Mouse (Mus musculus): ENCODE results near the gene Nab1. TPM values are rescaled to one million over a fixed set of nuclear protein-coding genes. Genes with fewer than 3 reads are reported as not detected.

Gene Nab1
- polyA plus RNA-seq, 1 experiment from 2014 or later, result 3.8 TPM

DNA sequence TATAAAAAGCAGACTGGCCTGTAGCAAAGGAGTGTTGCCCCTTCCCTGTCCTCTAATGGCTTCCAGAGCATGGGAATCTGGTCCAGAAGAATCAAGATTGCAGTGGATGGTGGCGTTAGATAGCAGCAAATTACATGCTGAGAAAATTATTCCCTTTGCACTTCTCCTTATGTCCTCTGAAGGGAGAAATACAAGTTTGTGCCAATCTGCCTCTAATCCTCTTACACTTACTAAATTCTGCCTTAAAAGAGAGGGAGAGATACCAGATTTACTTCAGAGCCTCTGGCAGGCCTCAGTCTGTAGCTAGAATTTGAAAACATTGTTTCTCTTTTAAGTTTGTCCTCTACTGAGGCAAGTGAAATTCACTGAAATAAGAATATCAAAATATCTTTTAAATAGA is 5.7 kb upstream of the Nab1 start:
- DNase-seq (ENCODE audit: extremely low spot score, low spot score), result no peak
- no peaks in the 10 kb centered on the region for H3K4me1 ChIP-seq
- 0 out of 2 replicates have a peak, but pooled peaks cover 9% of the 10 kb centered on the region for H3K27me3 ChIP-seq (ENCODE audit: poor library complexity, severe bottlenecking)
- H3K36me3 ChIP-seq (replicated peaks), result no peaks in the 10 kb centered on the region
- no peak overlapping the region for H3K27ac ChIP-seq
- H3K4me3 ChIP-seq, result no peak overlapping the region
- H3K9me3 ChIP-seq, result no peaks in the 10 kb centered on the region
- WGBS, result 68% methylated on average over 1 of the region's 1 CpGs

DNA sequence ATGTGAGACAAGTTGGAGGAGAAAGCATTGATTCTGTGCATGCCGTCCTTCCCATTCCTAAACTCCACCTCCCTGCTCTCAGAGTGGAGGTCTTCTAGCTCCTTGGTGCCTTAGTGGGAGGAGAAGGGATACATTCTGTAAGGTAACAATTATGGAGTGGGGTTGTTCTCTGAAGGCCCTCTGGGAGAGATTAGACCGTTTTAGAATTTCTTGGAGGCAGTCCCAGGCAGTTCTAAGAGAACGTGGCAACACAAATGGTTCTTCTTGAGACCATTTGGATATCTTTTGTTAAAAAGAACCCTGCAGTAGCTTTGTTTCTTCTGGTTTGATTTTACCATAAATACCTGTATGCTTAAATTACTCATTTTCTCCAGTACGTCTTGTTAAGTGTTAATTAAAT is 1.8 kb upstream of the Nab1 start:
- no peak for DNase-seq (ENCODE audit: extremely low spot score, low spot score)
- WGBS, result 73% methylated on average over 4 of the region's 4 CpGs

DNA sequence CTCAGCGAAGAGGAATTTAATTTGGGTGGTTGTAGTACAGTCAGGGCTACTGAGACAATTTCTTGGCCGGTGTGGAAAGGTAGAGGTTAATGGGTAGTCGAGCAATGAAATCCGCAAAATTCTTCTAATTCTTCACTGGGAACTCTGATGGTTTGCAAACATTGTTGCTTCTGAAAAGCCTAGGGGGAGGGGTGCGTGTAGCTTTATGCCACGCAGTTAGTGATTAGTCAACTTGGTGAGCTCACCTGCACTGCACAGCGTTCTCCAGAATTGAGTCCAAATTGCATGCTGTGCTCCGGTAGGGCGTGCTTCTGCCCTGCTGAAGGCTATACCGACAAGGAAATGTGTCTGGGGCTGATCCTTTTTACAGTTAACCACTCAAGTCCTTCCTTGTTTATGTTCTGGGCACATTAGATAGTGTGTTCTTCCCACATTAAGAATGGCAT is 1.2 kb upstream of the Nab1 start:
- WGBS, result 73% methylated on average over 10 of the region's 10 CpGs

More for the DNA sequence above, 1.8 kb upstream of the Nab1 start:
- no peaks in the 10 kb centered on the region for H3K9me3 ChIP-seq
- no peak overlapping the region for H3K4me3 ChIP-seq
- peaks cover 12% of the 10 kb centered on the region for H3K4me1 ChIP-seq
- no peaks in the 10 kb centered on the region for H3K36me3 ChIP-seq (replicated peaks)
- H3K27ac ChIP-seq, result no peak overlapping the region
- peaks cover 35% of the 10 kb centered on the region for H3K27me3 ChIP-seq (ENCODE audit: poor library complexity, severe bottlenecking)

DNA sequence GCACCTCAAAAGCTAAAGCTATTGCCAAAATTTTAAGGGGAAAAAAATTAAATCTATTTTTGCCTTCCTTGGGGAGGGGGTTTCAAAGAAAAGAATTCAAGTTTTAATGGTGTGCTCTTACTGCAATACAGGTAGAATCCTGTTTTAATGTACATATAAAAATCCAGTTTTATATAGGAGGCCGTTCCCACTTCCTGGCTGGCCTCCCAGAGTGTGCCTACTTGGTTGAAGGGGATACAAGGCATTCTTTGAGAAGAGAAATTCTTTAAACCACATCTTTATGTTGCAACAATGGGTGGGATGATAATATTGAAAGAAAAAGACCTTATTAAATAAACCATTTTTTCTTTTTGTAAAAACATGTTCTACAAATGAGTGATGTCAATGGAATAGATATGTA is 611 bp upstream of the Nab1 start:
- Histone ChIP-seq H3K4me1 (peaks cover 12% of the 10 kb centered on the region), H3K27me3 (ENCODE audit: poor library complexity, severe bottlenecking) (peaks cover 35% of the 10 kb centered on the region), H3K9me3 (no peaks in the 10 kb centered on the region), H3K27ac (no peak overlapping the region), H3K4me3 (peak overlapping the region; percentile 81; the same call in 1 of the 2 replicates), H3K36me3 (replicated peaks) (no peaks in the 10 kb centered on the region)
- DNase-seq (ENCODE audit: extremely low spot score, low spot score), result no peak
- 84% methylated on average over 1 of the region's 1 CpGs for WGBS

More for the DNA sequence above, 1.2 kb upstream of the Nab1 start:
- Histone ChIP-seq H3K4me3 (no peak overlapping the region), H3K4me1 (peaks cover 12% of the 10 kb centered on the region), H3K9me3 (no peaks in the 10 kb centered on the region), H3K36me3 (replicated peaks) (no peaks in the 10 kb centered on the region), H3K27me3 (ENCODE audit: poor library complexity, severe bottlenecking) (peaks cover 35% of the 10 kb centered on the region), H3K27ac (no peak overlapping the region)
- DNase-seq (ENCODE audit: extremely low spot score, low spot score), result no peak

DNA sequence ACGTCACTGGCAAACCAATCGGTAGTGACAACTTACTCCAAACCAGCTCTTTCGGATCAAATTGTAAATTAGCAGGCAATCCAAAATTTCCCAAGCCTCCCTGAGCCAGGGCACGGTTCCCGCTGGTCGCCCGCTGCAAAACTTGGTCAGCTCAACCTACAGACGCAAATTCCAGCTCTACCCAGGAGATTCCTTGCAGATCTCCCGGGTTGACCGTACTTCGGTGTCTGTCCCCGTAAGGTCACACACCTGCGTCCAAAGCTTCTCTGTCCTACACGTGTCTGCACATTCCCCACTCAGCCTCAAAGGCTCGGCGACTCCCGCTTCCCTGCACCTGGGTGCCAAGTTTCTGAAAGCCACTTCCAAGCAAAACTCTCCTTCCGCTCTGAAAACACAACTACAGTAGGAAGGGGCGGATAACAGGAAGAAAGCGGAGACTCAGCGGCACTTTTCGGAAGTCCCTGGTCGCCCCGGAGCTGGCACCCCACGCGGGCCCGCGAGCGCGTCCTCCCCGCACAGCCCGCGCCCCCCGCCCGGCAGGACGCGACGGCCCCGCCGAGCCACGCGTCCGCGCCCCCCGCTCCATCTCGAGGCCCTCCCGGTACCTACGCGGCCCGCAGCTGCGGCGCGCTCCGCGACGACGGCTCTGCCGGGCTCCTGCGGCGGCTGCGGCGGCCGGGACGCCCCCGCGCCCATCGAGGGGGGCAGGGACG is 722 bp downstream of the Nab1 start:
- H3K27ac ChIP-seq, result peak overlapping the region; percentile 88
- DNase-seq (ENCODE audit: extremely low spot score, low spot score), result peak; percentile 49
- H3K36me3 ChIP-seq (replicated peaks), result no peaks in the 10 kb centered on the region

DNA sequence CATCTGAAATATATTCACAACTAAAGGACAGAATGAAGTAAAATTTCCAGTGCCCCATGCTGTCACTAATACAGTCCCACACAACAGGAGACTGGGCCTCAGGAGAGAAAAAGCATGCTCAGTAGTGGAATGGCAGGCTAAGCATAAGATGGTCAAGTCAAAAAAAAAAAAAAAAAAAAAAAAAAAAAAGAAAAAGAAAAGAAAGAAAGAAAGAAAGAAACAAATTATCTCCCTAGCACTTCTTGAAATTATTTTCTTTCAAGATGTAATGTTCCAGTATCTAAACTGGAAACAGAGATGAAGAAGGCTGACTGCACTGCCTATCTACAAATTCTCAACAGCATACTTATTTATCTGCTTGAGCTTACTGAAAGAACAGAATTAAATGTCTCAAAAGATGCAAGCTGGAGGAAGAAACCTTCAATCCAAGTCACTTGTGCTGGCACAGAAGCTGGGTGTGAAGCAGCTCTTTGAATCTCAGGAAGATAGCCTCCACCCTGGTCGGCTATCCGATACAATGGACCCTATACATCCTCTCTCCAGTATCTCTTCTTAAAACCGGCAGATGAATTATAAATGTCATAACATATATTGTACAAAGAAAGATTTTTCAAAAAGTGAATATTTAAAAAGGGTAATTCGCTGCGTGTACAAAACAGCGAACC is 1.6 kb downstream of the Nab1 start:
- Histone ChIP-seq H3K4me1 (peaks cover 20% of the 10 kb centered on the region), H3K36me3 (replicated peaks) (no peaks in the 10 kb centered on the region), H3K27ac (no peak overlapping the region), H3K27me3 (ENCODE audit: poor library complexity, severe bottlenecking) (peaks cover 35% of the 10 kb centered on the region), H3K9me3 (no peaks in the 10 kb centered on the region), H3K4me3 (peak overlapping the region; percentile 81)
- DNase-seq (ENCODE audit: extremely low spot score, low spot score), result no peak
- WGBS, result 21% methylated on average over 6 of the region's 6 CpGs

More for the DNA sequence above, 722 bp downstream of the Nab1 start:
- under 1% methylated on average over 60 of the region's 68 CpGs for WGBS
- no peaks in the 10 kb centered on the region for H3K9me3 ChIP-seq
- peaks cover 35% of the 10 kb centered on the region for H3K27me3 ChIP-seq (ENCODE audit: poor library complexity, severe bottlenecking)
- peaks cover 20% of the 10 kb centered on the region for H3K4me1 ChIP-seq
- peak overlapping the region; percentile 81 for H3K4me3 ChIP-seq

DNA sequence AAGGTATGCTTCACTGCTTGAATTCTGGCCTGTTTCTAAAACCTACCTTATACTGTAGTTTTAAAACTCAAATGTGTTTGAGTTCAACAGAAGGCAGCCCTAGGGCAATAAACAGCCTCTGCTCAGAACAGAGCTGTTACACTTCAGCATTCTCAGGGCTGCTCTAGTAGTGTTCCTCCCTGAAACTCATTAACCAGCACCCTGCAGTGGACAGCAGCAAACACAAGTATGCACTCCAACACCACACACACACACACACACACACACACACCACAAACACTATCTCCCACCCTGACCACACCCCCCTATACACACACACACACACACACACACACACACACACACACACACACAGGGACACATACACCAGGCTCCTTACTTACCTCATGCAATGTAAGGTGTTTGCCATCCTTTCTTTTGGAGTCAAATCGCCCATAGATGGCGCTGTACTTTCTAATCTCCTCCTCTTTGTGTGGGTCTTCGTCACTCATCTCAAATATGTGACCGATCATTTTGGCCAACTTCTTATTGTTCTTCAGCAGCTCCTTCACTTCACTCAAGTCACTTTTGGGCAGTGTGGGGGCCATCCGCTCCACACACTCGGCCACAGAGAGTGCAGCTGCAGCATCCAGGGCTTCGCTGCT is 10.8 kb downstream of the Nab1 start:
- 67% methylated on average over 7 of the region's 7 CpGs for WGBS
- Histone ChIP-seq H3K9me3 (no peaks in the 10 kb centered on the region), H3K4me3 (no peak overlapping the region), H3K27me3 (ENCODE audit: poor library complexity, severe bottlenecking) (no peaks in the 10 kb centered on the region), H3K4me1 (no peaks in the 10 kb centered on the region), H3K27ac (no peak overlapping the region), H3K36me3 (replicated peaks) (no peaks in the 10 kb centered on the region)
- no peak for DNase-seq (ENCODE audit: extremely low spot score, low spot score)

DNA sequence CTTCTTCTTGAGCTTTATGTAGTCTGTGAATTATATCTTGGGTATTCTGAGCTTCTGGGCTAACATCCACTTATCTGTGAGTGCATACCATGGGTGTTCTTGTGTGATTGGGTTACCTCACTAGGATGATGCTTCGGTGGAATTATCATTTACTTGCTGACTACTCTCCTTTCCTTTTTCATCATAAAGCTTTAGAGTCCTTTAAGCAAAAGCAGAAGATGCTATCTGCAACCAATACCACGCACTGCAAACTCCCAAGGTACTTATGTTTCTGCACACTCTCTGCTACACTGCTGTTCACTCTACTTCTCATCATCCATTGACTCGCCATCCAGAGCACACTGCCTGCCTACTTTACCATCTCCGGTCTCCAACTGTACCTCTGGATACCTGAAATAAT is 15.5 kb downstream of the Nab1 start:
- Histone ChIP-seq H3K9me3 (no peaks in the 10 kb centered on the region), H3K27ac (no peak overlapping the region), H3K36me3 (replicated peaks) (no peaks in the 10 kb centered on the region), H3K27me3 (ENCODE audit: poor library complexity, severe bottlenecking) (no peaks in the 10 kb centered on the region), H3K4me1 (no peaks in the 10 kb centered on the region), H3K4me3 (no peak overlapping the region)
- no peak for DNase-seq (ENCODE audit: extremely low spot score, low spot score)
- WGBS, result 91% methylated on average over 4 of the region's 4 CpGs

DNA sequence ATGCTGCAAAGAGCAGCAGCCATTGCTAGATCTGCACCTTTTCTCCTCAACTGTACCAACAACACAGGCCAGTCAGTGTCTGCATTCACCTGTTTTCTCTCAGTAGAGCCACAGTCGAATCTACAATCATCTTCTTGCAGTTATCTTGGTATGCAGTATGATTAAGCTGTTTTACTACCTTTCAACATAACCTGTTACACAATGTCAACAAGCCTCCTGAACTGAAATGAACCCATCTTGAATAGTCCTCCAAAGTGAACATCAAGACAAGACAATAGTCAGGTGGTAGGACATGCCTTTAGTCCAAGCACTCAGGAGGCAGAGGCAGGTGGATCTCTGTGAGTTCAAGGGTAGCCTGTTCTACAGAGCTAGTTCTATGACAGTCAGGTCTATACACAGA is 26.2 kb downstream of the Nab1 start:
- Histone ChIP-seq H3K27ac (no peak overlapping the region), H3K9me3 (peaks cover 3% of the 10 kb centered on the region; the same call in 1 of the 2 replicates), H3K27me3 (ENCODE audit: poor library complexity, severe bottlenecking) (no peaks in the 10 kb centered on the region), H3K4me1 (peaks cover 9% of the 10 kb centered on the region; the same call in 1 of the 2 replicates), H3K4me3 (no peak overlapping the region), H3K36me3 (replicated peaks) (no peaks in the 10 kb centered on the region)
- WGBS, result 81% methylated on average over 1 of the region's 1 CpGs
- DNase-seq (ENCODE audit: extremely low spot score, low spot score), result no peak

DNA sequence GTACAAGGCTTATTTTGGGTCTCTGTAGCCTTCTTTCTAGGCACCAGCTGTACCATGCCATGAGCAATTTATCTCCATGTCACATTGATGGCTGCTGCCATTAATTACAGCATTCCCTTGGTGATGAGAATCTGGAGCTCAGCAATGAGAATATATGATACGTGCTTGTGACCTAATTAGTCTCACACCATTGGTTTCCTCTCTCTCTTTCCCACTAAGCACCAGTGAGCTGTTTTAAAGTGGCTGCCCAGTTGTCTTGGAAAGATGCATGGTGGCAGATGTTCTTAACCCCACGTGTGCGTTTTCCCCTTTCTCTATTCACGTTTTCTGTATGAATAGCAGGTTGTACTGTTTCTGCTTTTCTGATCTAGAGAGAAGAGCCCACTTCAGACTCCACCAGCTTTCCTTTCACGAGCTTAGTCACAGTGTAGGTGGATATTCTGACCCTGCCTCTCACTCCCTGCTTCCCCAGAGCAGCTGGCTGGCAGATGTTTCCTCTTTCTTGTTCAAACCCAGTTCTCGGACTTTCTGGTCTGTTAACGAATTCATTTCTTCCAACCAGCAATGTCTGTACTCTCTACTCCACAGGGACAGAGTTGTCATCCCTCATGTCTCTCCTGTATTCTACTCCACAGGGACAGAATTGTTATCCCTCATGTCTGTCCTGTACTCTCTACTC is 29.5 kb downstream of the Nab1 start:
- peak overlapping the region; percentile 44; the same call in 1 of the 2 replicates for H3K27ac ChIP-seq

DNA sequence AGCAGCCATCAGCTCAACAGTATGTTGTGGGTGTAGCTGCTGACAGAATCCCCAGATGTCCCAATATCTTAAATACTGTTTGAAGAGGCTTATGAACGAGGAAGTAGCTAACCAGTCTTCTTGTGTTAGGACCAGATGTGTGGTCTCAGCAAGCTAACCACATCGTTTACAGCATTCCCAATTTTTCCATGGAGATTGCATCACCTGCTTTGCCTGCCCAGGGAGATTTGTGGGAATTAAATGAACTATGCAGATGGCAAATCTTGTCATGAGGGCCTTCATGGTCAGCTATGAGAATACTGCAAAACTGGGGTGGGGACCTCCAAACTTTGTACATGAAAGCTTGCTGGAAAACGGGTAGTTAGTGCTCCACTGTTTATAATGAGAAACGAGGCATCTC is 30.2 kb downstream of the Nab1 start:
- WGBS, result 80% methylated on average over 4 of the region's 4 CpGs
- H3K4me1 ChIP-seq, result peaks cover 9% of the 10 kb centered on the region; the same call in 1 of the 2 replicates
- no peaks in the 10 kb centered on the region for H3K36me3 ChIP-seq (replicated peaks)
- H3K27me3 ChIP-seq (ENCODE audit: poor library complexity, severe bottlenecking), result no peaks in the 10 kb centered on the region
- H3K9me3 ChIP-seq, result no peaks in the 10 kb centered on the region
- no peak for DNase-seq (ENCODE audit: extremely low spot score, low spot score)
- H3K27ac ChIP-seq, result no peak overlapping the region
- no peak overlapping the region for H3K4me3 ChIP-seq

More for the DNA sequence above, 29.5 kb downstream of the Nab1 start:
- no peak overlapping the region for H3K4me3 ChIP-seq
- H3K4me1 ChIP-seq, result peaks cover 9% of the 10 kb centered on the region; the same call in 1 of the 2 replicates
- no peaks in the 10 kb centered on the region for H3K27me3 ChIP-seq (ENCODE audit: poor library complexity, severe bottlenecking)
- WGBS, result 67% methylated on average over 7 of the region's 7 CpGs
- H3K9me3 ChIP-seq, result peaks cover 3% of the 10 kb centered on the region; the same call in 1 of the 2 replicates
- no peak for DNase-seq (ENCODE audit: extremely low spot score, low spot score)
- no peaks in the 10 kb centered on the region for H3K36me3 ChIP-seq (replicated peaks)

DNA sequence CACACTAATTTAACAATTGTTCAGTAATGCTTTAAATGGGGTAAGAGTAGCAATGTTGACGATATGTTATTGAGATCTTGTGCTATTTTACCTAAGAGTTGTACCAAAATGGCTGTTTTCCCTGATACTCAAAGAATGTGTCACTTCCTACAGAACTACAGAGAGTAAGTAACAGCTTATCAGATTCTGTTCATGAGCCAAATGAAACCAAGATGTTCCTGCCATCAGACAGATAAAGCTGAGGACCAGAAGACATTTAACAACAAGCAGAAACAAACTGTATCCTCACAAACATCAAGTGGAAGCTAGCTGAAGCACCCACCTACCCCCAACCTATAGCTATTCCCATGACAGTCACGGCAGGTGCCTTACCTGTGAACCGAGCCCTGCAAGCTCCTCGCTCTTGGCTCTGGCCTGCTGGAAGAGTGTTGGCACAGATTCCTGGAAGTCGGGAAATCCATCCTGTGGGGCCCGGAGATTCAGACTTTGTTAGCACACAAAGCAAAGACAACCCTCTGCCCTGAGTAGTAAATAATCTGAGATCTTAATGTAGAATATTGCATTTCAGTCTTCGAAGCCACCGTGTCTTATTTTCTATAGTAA is 33.9 kb downstream of the Nab1 start:
- no peaks in the 10 kb centered on the region for H3K36me3 ChIP-seq (replicated peaks)
- H3K9me3 ChIP-seq, result no peaks in the 10 kb centered on the region
- no peak overlapping the region for H3K27ac ChIP-seq
- WGBS, result 90% methylated on average over 8 of the region's 8 CpGs
- peaks cover 9% of the 10 kb centered on the region; the same call in 1 of the 2 replicates for H3K4me1 ChIP-seq
- H3K27me3 ChIP-seq (ENCODE audit: poor library complexity, severe bottlenecking), result no peaks in the 10 kb centered on the region
- H3K4me3 ChIP-seq, result no peak overlapping the region
- no peak for DNase-seq (ENCODE audit: extremely low spot score, low spot score)

Measured in forebrain, embryonic 10.5 days (tissue).